27 mouse cellular contexts compared by ENCODE assay signal in the genomic region with DNA sequence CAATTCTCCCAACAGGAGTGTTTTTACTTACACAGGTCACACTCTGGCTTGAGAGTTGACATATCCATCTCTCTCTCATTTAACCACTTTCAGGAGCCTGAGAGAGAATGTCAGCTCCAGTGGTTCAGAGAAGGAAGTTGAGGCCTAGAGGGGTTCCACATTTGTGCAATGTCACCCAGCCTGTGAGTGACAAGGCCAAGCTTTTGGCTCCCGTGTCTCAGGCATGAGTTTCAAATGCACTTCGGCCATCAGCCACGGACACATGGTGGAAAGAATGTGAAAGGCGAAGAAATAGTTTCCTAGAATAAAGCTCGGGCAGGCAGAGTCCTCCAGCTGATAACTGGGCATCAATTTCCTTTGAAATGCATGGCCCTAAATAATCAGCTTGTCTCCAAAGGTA. TPM values are rescaled to one million over a fixed set of nuclear protein-coding genes. Genes with fewer than 3 reads are reported as not detected.
DNase-seq lines count a peak whose midpoint lies in the region; ATAC-seq and TF ChIP-seq lines count a peak whose summit lies in the region.
"Had no signal": no experiment of that assay in that cellular context is flagged by ENCODE, and none has a peak within 500 bp of the region (broad histone marks: within the 10 kb centered on the region; RNA-seq: fewer than 3 reads in every experiment).

No protein-coding gene starts in this region.

- H3K4me1 ChIP-seq in midbrain, embryonic 15.5 days, result no peaks in the 10 kb centered on the region
- peaks cover 12% of the 10 kb centered on the region for H3K4me1 ChIP-seq in heart, embryonic 11.5 days (ENCODE audit: control insufficient read depth, insufficient read depth, low read length)
- H3K4me1 ChIP-seq: liver, embryonic 12.5 days had no signal

- TF ChIP-seq POLR2A in myocyte (IDR thresholded peaks at IDR 0.05; ENCODE audit: insufficient read length, low read depth), result no peak

- no peak overlapping the region for H3K9ac ChIP-seq in midbrain, embryonic 15.5 days
- H3K9ac ChIP-seq in heart, embryonic 11.5 days (ENCODE audit: low read depth, low read length), result no peak overlapping the region
- H3K9ac ChIP-seq: hindbrain, embryonic 14.5 days; limb, embryonic 13.5 days; liver, embryonic 12.5 days had no signal

- H3K9me3 ChIP-seq in midbrain, embryonic 15.5 days, result no peaks in the 10 kb centered on the region
- H3K9me3 ChIP-seq in heart, embryonic 11.5 days (replicated peaks; ENCODE audit: control insufficient read depth, low read length), result no peaks in the 10 kb centered on the region
- H3K9me3 ChIP-seq: limb, embryonic 13.5 days; liver, embryonic 12.5 days had no signal

- no peak for ATAC-seq in midbrain, embryonic 15.5 days (replicated peaks)
- ATAC-seq in heart, embryonic 11.5 days (replicated peaks; ENCODE audit: insufficient number of reproducible peaks, low FRiP score, low TSS enrichment), result no peak
- ATAC-seq: CD4-positive, CD25-positive, alpha-beta regulatory T cell, adult 4 months; forebrain, embryonic 14.5 days; intestine, postnatal 0 days; liver, embryonic 12.5 days; lung, postnatal 0 days had no signal

- intact Hi-C loops in gastrocnemius, postnatal 36 days (cut with DNase I), result loop anchor here (5.0 kb wide), 2 partner anchors 321 to 806 kb away; no protein-coding TSS in a partner anchor

- no peak overlapping the region for H3K4me3 ChIP-seq in myocyte
- H3K4me3 ChIP-seq in midbrain, embryonic 15.5 days, result no peak overlapping the region
- no peak overlapping the region for H3K4me3 ChIP-seq in heart, embryonic 11.5 days (ENCODE audit: low read depth, low read length)
- H3K4me3 ChIP-seq: limb, embryonic 13.5 days; liver, embryonic 12.5 days had no signal

- no peak overlapping the region for H3ac ChIP-seq in myocyte (ENCODE audit: control insufficient read depth, insufficient read length)

- H3K27me3 ChIP-seq in myocyte (ENCODE audit: control insufficient read depth, insufficient read depth, insufficient read length), result no peaks in the 10 kb centered on the region
- H3K27me3 ChIP-seq in midbrain, embryonic 15.5 days (replicated peaks), result no peaks in the 10 kb centered on the region
- no peaks in the 10 kb centered on the region for H3K27me3 ChIP-seq in heart, embryonic 11.5 days (ENCODE audit: control insufficient read depth, insufficient read depth, low read length)
- H3K27me3 ChIP-seq: limb, embryonic 13.5 days; liver, embryonic 12.5 days had no signal

- WGBS in midbrain, embryonic 15.5 days, result 85% methylated on average over 5 of the region's 5 CpGs
- WGBS in heart, embryonic 11.5 days (ENCODE audit: insufficient replicate concordance), result 45% methylated on average over 5 of the region's 5 CpGs

- H3K27ac ChIP-seq in midbrain, embryonic 15.5 days, result no peak overlapping the region
- no peak overlapping the region for H3K27ac ChIP-seq in heart, embryonic 11.5 days (ENCODE audit: low read depth, low read length)
- H3K27ac ChIP-seq: hindbrain, embryonic 14.5 days; limb, embryonic 13.5 days; liver, embryonic 12.5 days; macrophage had no signal

- H3K4me2 ChIP-seq in myocyte (ENCODE audit: low read depth), result no peak overlapping the region
- no peak overlapping the region for H3K4me2 ChIP-seq in midbrain, embryonic 15.5 days
- no peak overlapping the region for H3K4me2 ChIP-seq in heart, embryonic 11.5 days
- H3K4me2 ChIP-seq: hindbrain, embryonic 14.5 days; limb, embryonic 13.5 days; liver, embryonic 12.5 days had no signal

- no peaks in the 10 kb centered on the region for H3K79me2 ChIP-seq in myocyte (ENCODE audit: control insufficient read depth, insufficient read depth)

- no peaks in the 10 kb centered on the region for H3K36me3 ChIP-seq in myocyte (ENCODE audit: control insufficient read depth, insufficient read depth)
- no peaks in the 10 kb centered on the region for H3K36me3 ChIP-seq in midbrain, embryonic 15.5 days (replicated peaks)
- no peaks in the 10 kb centered on the region for H3K36me3 ChIP-seq in heart, embryonic 11.5 days (ENCODE audit: control insufficient read depth, insufficient read depth, low read length)
- H3K36me3 ChIP-seq: liver, embryonic 12.5 days had no signal

- DNase-seq in gastrocnemius, adult 18-20 months (ENCODE audit: low spot score), result peak; percentile 59
- no peak for DNase-seq in gastrocnemius, postnatal 36 days
- peak; percentile 3 for DNase-seq in 416B (ENCODE audit: low read depth)
- DNase-seq in gastrocnemius, postnatal 25 days, result peak; percentile 21
- DNase-seq: adrenal gland, postnatal 25 days; cerebellum, adult 2 months; cerebellum, postnatal 14 days; heart, postnatal 36 days; kidney, adult 9 months; kidney, postnatal 10 days; layer of hippocampus, postnatal 36 days; lung, adult 18-20 months; midbrain, embryonic 14.5 days; right cerebral cortex, adult 18-20 months; thymus, adult 2 months; thymus, postnatal 36 days had no signal

TF ChIP-seq in myocyte, 11 proteins besides CTCF, POLR2A, EP300 and RAD21:
- TF ChIP-seq SRF (IDR thresholded peaks at IDR 0.05; ENCODE audit: control insufficient read depth, insufficient read length, low read depth) (no peak), MYOD1 (IDR thresholded peaks at IDR 0.05; ENCODE audit: control insufficient read depth in 1 of 3, insufficient read length in 2 of 3, low read depth in 2 of 3) (peak in 2 of 3 experiments; percentile 10 to 62)
TF ChIP-seq in myocyte: peak in this region for 1.

RNA-seq across cellular contexts. Expression of a gene that starts 40.6 kb away (rescaled TPM):
- 10 to 100 TPM in 1 of 2 experiments, 1 to 10 TPM in 1; 7.6 to 10.5 TPM for total RNA-seq in gastrocnemius, adult 18-20 months (2021)
- 1 to 10 TPM; 9.5 to 9.7 TPM for total RNA-seq in gastrocnemius, postnatal 36 days (2021)
- 10 to 100 TPM; 10.2 to 12.1 TPM for total RNA-seq in gastrocnemius, postnatal 25 days (2021)
- 16.8 TPM for polyA plus RNA-seq in myocyte (2012; fragmentation: generic; extraction: Trizol)
- 58.5 and 58.9 TPM in 2 replicates for polyA plus RNA-seq in midbrain, embryonic 15.5 days (2015; fragmentation: Nextera tagmentation; extraction: Ambion mirVana)
- polyA plus RNA-seq in heart, embryonic 11.5 days (2014; fragmentation: Nextera tagmentation; extraction: Ambion mirVana), result 52.7 and 56.2 TPM in 2 replicates

RNA-seq across cellular contexts. Expression of a gene that starts 40.7 kb away (rescaled TPM):
- 1 to 10 TPM; 1.1 to 1.3 TPM for total RNA-seq in gastrocnemius, adult 18-20 months (2021)
- 1 to 10 TPM; 1.4 TPM for total RNA-seq in gastrocnemius, postnatal 36 days (2021)
- 1 to 10 TPM; 2.2 to 3.1 TPM for total RNA-seq in gastrocnemius, postnatal 25 days (2021)
- polyA plus RNA-seq in myocyte (2012; fragmentation: generic; extraction: Trizol), result 2.6 TPM
- 7.9 and 8.5 TPM in 2 replicates for polyA plus RNA-seq in midbrain, embryonic 15.5 days (2015; fragmentation: Nextera tagmentation; extraction: Ambion mirVana)
- 9.1 and 11.6 TPM in 2 replicates for polyA plus RNA-seq in heart, embryonic 11.5 days (2014; fragmentation: Nextera tagmentation; extraction: Ambion mirVana)
- polyA plus RNA-seq: CD4-positive, CD25-positive, alpha-beta regulatory T cell, adult 4 months had no signal

Comparison
In these comparisons a context has a peak if more than half of its experiments do, and no peak if none do; other contexts are left out.
1. DNase-seq: peak in gastrocnemius, adult 18-20 months (single experiment), 416B (single experiment) and gastrocnemius, postnatal 25 days (single experiment); none in gastrocnemius, postnatal 36 days (0 of 2).